Mouse (Mus musculus): ENCODE measurements around the gene Rhoc. TPM values are rescaled to one million over a fixed set of nuclear protein-coding genes. Genes with fewer than 3 reads are reported as not detected.
A peak's percentile ranks its signal among the peaks of the same experiment; 100 is the strongest.

Gene Rhoc
- polyA plus RNA-seq, 3 experiments from 2014 or later: 1.2 to 14.7 (median 2.5) TPM

DNA sequence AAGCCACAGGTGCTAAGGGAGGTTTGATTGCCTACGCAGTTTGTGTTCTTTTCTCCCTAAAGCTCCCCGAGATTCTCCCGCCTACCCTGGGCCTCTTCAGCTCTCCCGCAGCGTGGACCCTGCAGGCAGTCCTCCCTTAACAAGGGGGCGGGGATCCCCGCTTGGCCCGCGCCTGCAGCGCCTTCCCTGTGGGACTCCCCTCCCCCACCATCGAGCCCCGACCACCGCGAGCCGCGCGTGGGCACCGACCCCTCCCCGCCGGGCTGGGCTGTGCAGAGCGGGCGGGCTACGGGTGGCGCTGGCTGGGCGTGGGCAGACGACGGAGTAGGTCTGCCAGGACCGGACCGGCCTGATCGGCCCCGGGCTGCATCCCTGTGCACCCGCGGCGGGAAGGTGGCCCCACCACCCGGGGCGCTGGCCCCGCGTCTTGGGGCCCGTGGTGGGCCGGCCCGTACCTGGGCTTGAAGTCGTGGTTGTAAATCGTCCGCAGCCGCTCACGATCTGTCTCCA lies 29.4 kb downstream of the Rhoc start:
- ATAC-seq: peak; percentile 33

DNA sequence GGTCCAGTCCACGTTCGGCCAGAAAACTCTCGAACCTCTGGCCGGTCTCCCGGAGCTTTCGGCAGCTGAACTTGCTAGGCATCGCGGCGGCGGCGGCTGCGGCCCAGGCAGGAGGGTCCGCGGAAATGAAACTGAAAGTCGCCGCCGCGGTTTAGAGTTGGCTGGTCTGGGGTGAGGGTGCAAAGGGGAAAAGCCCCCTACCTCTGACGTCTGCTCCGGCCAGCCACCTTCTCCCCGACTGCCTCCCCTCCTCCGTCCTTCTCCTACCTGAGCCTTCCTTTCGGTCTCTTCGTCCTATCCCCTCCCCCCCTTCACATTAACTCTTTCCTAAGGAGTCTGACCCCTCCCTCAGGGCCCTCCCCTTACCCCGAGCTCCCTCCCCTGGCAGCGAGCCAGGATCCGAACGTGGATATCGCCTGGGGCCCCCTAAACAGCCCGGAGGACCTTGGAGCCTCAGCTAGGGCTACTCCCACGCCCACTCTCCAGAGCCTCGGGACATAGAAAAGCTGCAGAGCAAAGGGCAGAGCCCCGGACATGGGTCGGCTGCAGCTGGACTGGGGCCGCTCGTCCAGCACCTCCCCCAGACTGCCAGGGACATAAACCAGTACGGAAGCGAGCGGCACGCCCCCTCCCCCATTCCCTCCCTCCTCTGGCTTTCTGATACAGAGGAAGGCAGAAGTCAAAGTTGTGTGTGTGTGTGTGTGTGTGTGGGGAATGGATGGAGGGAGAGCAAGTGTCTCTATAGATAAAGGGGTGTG lies 30.0 kb downstream of the Rhoc start, which contains the start of gene Mov10:
Mov10 (minus strand) TSS at position 573 of the 758 bp plus-strand sequence.
- ATAC-seq: peak; percentile 66

DNA sequence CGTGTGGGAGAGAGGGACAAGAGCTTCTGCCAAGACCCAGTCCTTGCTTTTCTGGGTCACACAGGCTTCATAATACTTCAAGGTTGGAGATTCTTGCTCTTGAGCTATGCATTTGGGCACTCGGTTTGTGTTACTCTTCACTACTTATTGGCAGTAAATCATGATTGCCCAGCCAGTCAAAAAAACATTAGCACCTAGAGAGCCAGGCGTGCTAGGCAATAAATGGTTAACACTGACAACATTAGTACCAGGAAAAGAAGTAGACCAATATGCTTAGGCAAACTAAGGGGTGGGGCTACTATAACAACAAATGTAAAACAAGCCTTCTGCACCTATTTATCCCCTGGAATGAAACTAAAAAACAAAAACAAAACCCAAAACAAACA lies 30.6 kb downstream of the Rhoc start:
- no peak for ATAC-seq

DNA sequence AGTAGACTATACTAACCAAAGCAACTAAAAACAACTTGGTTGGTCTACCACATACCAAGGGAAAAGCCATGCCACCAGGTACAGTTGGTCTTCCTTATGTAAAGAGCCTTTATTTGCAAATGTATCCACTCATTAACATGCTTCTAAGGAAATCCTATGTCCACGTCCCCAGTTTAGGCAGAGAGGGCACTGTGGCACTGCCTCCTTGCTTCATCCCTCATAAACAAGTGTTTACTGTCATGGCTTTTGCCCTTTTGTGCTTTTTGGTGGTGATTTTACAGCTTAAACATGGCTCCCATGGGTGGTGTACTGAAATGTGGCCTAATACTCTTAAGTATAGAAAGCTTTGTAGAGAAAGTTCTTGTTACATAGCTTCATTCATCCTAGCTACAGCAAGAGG lies 32.3 kb downstream of the Rhoc start:
- ATAC-seq: no peak

DNA sequence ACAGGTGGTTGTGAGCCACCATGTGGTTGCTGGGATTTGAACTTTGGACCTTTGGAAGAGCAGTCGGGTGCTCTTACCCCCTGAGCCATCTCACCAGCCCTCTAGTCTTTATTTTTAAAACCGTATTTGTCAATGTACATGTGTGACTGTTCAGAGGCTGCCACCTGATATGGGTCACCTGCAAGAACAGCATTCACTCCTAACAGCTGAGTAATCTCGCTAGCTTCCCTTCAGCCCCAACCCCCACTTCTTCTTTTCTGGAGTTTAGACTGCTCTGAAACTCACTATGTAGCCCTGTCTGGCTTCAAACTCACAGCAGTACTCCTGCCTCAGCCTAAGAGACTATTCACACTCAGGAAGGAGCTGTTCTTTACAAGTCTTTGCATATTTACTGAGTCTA lies 34.2 kb downstream of the Rhoc start:
- ATAC-seq: no peak

DNA sequence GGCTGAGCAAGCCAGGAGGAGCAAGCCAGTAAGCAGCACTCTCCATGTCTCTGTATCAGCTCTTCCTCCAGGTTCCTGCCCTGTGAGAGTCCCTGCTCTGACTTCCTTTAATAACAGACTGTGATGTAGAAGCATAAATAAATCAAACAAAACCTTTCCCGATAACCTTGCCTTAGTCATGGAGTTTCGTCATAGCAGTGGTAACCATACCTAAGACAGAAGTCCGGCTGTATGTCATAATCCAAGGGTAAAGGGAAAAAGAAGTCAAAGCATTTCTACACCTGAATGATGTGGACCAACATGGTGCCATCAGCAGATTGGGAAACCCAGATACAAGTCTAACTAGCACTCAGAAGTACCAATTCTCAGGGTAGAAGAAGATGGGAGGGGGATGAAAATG lies 47.6 kb downstream of the Rhoc start:
- ATAC-seq: no peak

DNA sequence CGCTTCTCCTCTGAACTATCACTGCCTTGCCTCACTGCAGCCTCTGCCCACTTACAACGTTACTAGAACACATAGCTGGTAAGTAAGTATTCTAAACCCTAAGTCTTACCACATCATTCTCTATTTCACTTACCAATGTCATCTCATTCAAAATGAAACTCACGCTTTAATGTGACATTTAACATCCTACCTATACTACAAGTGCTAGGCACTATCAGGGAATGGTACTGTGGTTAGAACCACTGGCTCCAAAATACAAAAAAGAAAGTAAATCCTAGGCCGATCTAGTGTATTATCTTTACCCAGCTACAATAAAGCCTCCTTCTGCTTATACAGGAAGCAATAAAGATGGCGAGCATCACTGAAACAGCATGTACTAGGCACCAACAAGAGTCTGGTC lies 52.9 kb downstream of the Rhoc start:
- peak; percentile 48 for ATAC-seq

Other genes starting within 250 kb of the Rhoc start
- gene Slc16a1, start 149.7 kb upstream of the Rhoc start, polyA plus RNA-seq (2017; shearing (Covaris generic)): 1 to 10 TPM; 5.7 to 9.9 (median 7.0) TPM
- 10 to 100 TPM; 19.0 to 23.8 (median 22.1) TPM for gene Ppm1j, start 7.3 kb upstream of the Rhoc start, polyA plus RNA-seq (2017; shearing (Covaris generic))
- gene Fam19a3, start 6.5 kb upstream of the Rhoc start, polyA plus RNA-seq (2017; shearing (Covaris generic)): 1 to 10 TPM in 1 of 3 experiments, under 1 TPM in 2; 0.40 to 1.5 (median 0.50) TPM
- 10 to 100 TPM; 24.0 to 29.1 (median 26.9) TPM for gene Mov10, start 30.2 kb downstream of the Rhoc start, polyA plus RNA-seq (2017; shearing (Covaris generic))
- 10 to 100 TPM; 27.4 to 30.8 (median 30.8) TPM for gene St7l, start 75.6 kb downstream of the Rhoc start, polyA plus RNA-seq (2017; shearing (Covaris generic))
- gene Capza1, start 76.1 kb downstream of the Rhoc start, polyA plus RNA-seq (2017; shearing (Covaris generic)): 100 to 1,000 TPM; 260 to 774 (median 501) TPM
- gene Wnt2b, start 173.5 kb downstream of the Rhoc start, polyA plus RNA-seq (2017; shearing (Covaris generic)): under 1 TPM; 0.25 to 0.56 (median 0.55) TPM

All from inflammation-experienced regulatory T-cells, adult 6 months (primary cell).